Mouse (Mus musculus) CH12.LX (cell line): Measurements from ENCODE around the gene Phospho1. TPM values are rescaled to one million over a fixed set of nuclear protein-coding genes. Genes with fewer than 3 reads are reported as not detected.

Source experiments
- DNase-seq: peaks from one replicate; pipeline ENCODE4 v3.0.0-alpha.2; 2013; ENCODE audit errors: extremely low read depth
- H3K27ac ChIP-seq: 2 replicates; pipeline ENCODE4 v1.5.1; 2012; ENCODE audit warnings: low read depth, mild to moderate bottlenecking, control low read depth, moderate library complexity; ENCODE audit not compliant: insufficient read depth
- H3K27me3 ChIP-seq: replicated peaks from 2 replicates; pipeline ENCODE3; 2012; ENCODE audit warnings: inconsistent platforms
- H3K36me3 ChIP-seq, 2 experiments: replicated peaks in 1 of 2; 2 replicates each; pipeline versions ENCODE3 to v1.6.1; 2012; ENCODE audit warnings: inconsistent platforms in 1 of 2, low read length in 1 of 2, mild to moderate bottlenecking in 1 of 2, mixed read lengths in 1 of 2, moderate library complexity in 1 of 2; ENCODE audit not compliant: control insufficient read depth in 1 of 2, insufficient read depth in 1 of 2
- H3K4me1 ChIP-seq, 2 experiments: 2 replicates each; pipeline ENCODE4 v1.6.1; 2012; ENCODE audit warnings: inconsistent platforms in 1 of 2, moderate library complexity in 1 of 2; ENCODE audit not compliant: insufficient read depth in 2 of 2, control insufficient read depth in 1 of 2
- H3K4me2 ChIP-seq: 2 replicates; pipeline ENCODE4 v1.6.1; 2012; ENCODE audit warnings: low read depth, mild to moderate bottlenecking, control low read depth; ENCODE audit not compliant: poor library complexity, insufficient read depth, severe bottlenecking
- H3K4me3 ChIP-seq, 3 experiments: fragments of 150-350 bp in 1 of 3; sonication (generic) in 1 of 3; replicated peaks in 1 of 3; 2 replicates each; pipeline versions ENCODE3 to v1.5.1; 2011 to 2012; ENCODE audit warnings: low read depth in 2 of 3, low read length in 2 of 3, mild to moderate bottlenecking in 2 of 3, moderate library complexity in 2 of 3, control low read depth in 1 of 3, improper control_type of control experiment in 1 of 3, inconsistent platforms in 1 of 3, mixed read lengths in 1 of 3; ENCODE audit not compliant: poor library complexity in 1 of 3
- H3K79me2 ChIP-seq: replicated peaks from 2 replicates; pipeline ENCODE4 v1.6.1; 2012; ENCODE audit warnings: mild to moderate bottlenecking, moderate library complexity; ENCODE audit not compliant: control insufficient read depth, poor library complexity, insufficient read depth, severe bottlenecking; ENCODE audit errors: extremely low read depth
- H3K9ac ChIP-seq: 2 replicates; pipeline ENCODE4 v1.6.1; 2012; ENCODE audit warnings: low read depth, mild to moderate bottlenecking, control low read depth, moderate library complexity; ENCODE audit not compliant: insufficient read depth
- H3K9me3 ChIP-seq: replicated peaks from 2 replicates; pipeline ENCODE3; 2012; ENCODE audit warnings: low read length, inconsistent platforms, mixed read lengths
- BHLHE40 ChIP-seq: IDR thresholded peaks from 2 replicates; pipeline ENCODE4 v1.6.1; 2011; ENCODE audit warnings: mild to moderate bottlenecking, low read depth, low read length, improper control_type of control experiment
- CHD1 ChIP-seq: IDR thresholded peaks from 2 replicates; pipeline ENCODE4 v1.6.1; 2012; ENCODE audit warnings: low read depth, low read length, improper control_type of control experiment, inconsistent platforms
- CHD2 ChIP-seq: IDR thresholded peaks from 2 replicates; pipeline ENCODE4 v1.6.1; 2011; ENCODE audit warnings: low read length, improper control_type of control experiment
- CTCF ChIP-seq, 2 experiments: IDR thresholded peaks in 1 of 2; conservative IDR thresholded peaks in 1 of 2; 2 replicates each; pipeline ENCODE4 v1.5.1; 2011 to 2012; ENCODE audit warnings: low read depth in 2 of 2, low read length in 2 of 2, improper control_type of control experiment in 1 of 2, inconsistent platforms in 1 of 2, mild to moderate bottlenecking in 1 of 2, moderate library complexity in 1 of 2
- ELF1 ChIP-seq: IDR thresholded peaks from 2 replicates; pipeline ENCODE4 v1.6.1; 2014; ENCODE audit warnings: low read depth, mild to moderate bottlenecking, inconsistent platforms, low read length, improper control_type of control experiment
- EP300 ChIP-seq: IDR thresholded peaks from 2 replicates; pipeline ENCODE4 v1.6.1; 2011; ENCODE audit warnings: low read length, improper control_type of control experiment
- ETS1 ChIP-seq: conservative IDR thresholded peaks from 2 replicates; pipeline ENCODE4 v1.6.1; 2012; ENCODE audit warnings: low read depth, mild to moderate bottlenecking, inconsistent platforms, low read length, improper control_type of control experiment, moderate library complexity
- HCFC1 ChIP-seq: IDR thresholded peaks from 2 replicates; pipeline ENCODE4 v1.6.1; 2012; ENCODE audit warnings: low read depth, mild to moderate bottlenecking, inconsistent platforms, low read length, improper control_type of control experiment
- IRF4 ChIP-seq: IDR thresholded peaks from 2 replicates; pipeline ENCODE4 v1.6.1; 2014; ENCODE audit warnings: low read depth, mild to moderate bottlenecking, inconsistent platforms, low read length, improper control_type of control experiment
- JUND ChIP-seq: conservative IDR thresholded peaks from 2 replicates; pipeline ENCODE4 v1.6.1; 2011; ENCODE audit warnings: low read depth, low read length, improper control_type of control experiment
- KAT2A ChIP-seq: IDR thresholded peaks from 2 replicates; pipeline ENCODE4 v1.6.1; 2012; ENCODE audit warnings: low read length, improper control_type of control experiment, inconsistent platforms; ENCODE audit not compliant: insufficient replicate concordance
- MEF2A ChIP-seq: IDR thresholded peaks from 2 replicates; pipeline ENCODE4 v1.6.1; 2014; ENCODE audit warnings: low read depth, mild to moderate bottlenecking, inconsistent platforms, low read length, improper control_type of control experiment, borderline replicate concordance
- MXI1 ChIP-seq: IDR thresholded peaks from 2 replicates; pipeline ENCODE4 v1.6.1; 2011; ENCODE audit warnings: mild to moderate bottlenecking, low read depth, low read length, improper control_type of control experiment
- NELFE ChIP-seq: IDR thresholded peaks from 2 replicates; pipeline ENCODE4 v1.6.1; 2011; ENCODE audit warnings: low read depth, low read length, improper control_type of control experiment
- NRF1 ChIP-seq: IDR thresholded peaks from 2 replicates; pipeline ENCODE4 v1.6.1; 2014; ENCODE audit warnings: low read depth, mild to moderate bottlenecking, inconsistent platforms, low read length, improper control_type of control experiment, moderate library complexity
- PAX5 ChIP-seq: IDR thresholded peaks from 2 replicates; pipeline ENCODE4 v1.6.1; 2012; ENCODE audit warnings: low read length, inconsistent platforms, mixed read lengths
- POLR2A ChIP-seq: IDR thresholded peaks from 2 replicates; pipeline ENCODE4 v1.6.1; 2011; ENCODE audit warnings: low read depth, mild to moderate bottlenecking, improper control_type of control experiment, low read length
- RAD21 ChIP-seq: IDR thresholded peaks from 2 replicates; pipeline ENCODE4 v1.6.1; 2011; ENCODE audit warnings: low read depth, mild to moderate bottlenecking, low read length, improper control_type of control experiment, moderate library complexity
- RCOR1 ChIP-seq: conservative IDR thresholded peaks from 2 replicates; pipeline ENCODE4 v1.6.1; 2012; ENCODE audit warnings: low read depth, mild to moderate bottlenecking, inconsistent platforms, low read length, improper control_type of control experiment
- SIN3A ChIP-seq: IDR thresholded peaks from 2 replicates; pipeline ENCODE4 v1.6.1; 2012; ENCODE audit warnings: low read length, improper control_type of control experiment, inconsistent platforms
- SMC3 ChIP-seq: IDR thresholded peaks from 2 replicates; pipeline ENCODE4 v1.6.1; 2011; ENCODE audit warnings: low read depth, low read length, improper control_type of control experiment
- TCF12 ChIP-seq: IDR thresholded peaks from 2 replicates; pipeline ENCODE4 v1.6.1; 2014; ENCODE audit warnings: low read depth, mild to moderate bottlenecking, inconsistent platforms, low read length, improper control_type of control experiment
- ZMIZ1 ChIP-seq: IDR thresholded peaks from 2 replicates; pipeline ENCODE4 v1.6.1; 2012; ENCODE audit warnings: low read depth, mild to moderate bottlenecking, inconsistent platforms, low read length, improper control_type of control experiment
- ZNF384 ChIP-seq: IDR thresholded peaks from 2 replicates; pipeline ENCODE4 v1.6.1; 2012; ENCODE audit warnings: low read depth, low read length, improper control_type of control experiment, inconsistent platforms
- dilution Hi-C: fragments of 300-500 bp; cut with MboI; formaldehyde crosslinking; loops from 2 replicates; pipeline ENCODE4 v1.14.3; 2020; ENCODE audit warnings: low sequenced_read_pairs; ENCODE audit not compliant: extremely low pct_unique_long_range_greater_than_20kb, extremely low pct_ligation_motif_present
- in situ Hi-C: fragments of 300-500 bp; cut with MboI; formaldehyde crosslinking; loops from 3 replicates; pipeline ENCODE4 v1.14.3; 2019; ENCODE audit warnings: low sequenced_read_pairs, low pct_ligation_motif_present, low pct_unique_long_range_greater_than_20kb, mixed read lengths
- polyA plus RNA-seq: library from polyadenylated mRNA; unstranded; fragments of >175 nt; gene quantifications from 2 replicates; pipeline ENCODE4 v1.2.1, GENCODE M21; 2012; ENCODE audit warnings: low read depth; ENCODE audit not compliant: insufficient read length
- total RNA-seq, 2 experiments: library from RNA; depleted of rRNA; stranded (reverse); fragments of 300-350 nt in 1 of 2; fragments of >200 nt in 1 of 2; gene quantifications; 2 replicates each; pipeline ENCODE4 v1.2.3; 2012 to 2014

The Phospho1 gene
- total and polyA plus RNA-seq, 3 experiments: 0.97 to 1.3 TPM; not detected in 1

GRCm38 (mm10) chr11:95857306-95857705 lies 33.0 kb downstream of the Phospho1 start:
- H3K27me3 ChIP-seq: peaks cover 1% of the 10 kb centered on the region
- H3K9me3 ChIP-seq: peaks cover 3% of the 10 kb centered on the region
- H3K4me3 ChIP-seq: peak overlapping the region in 1 of 3 experiments; percentile 66
- peaks cover 0 to 7% of the 10 kb centered on the region in 2 experiments for H3K36me3 ChIP-seq
- no peak overlapping the region; the same call in 1 of the 2 replicates for H3K9ac ChIP-seq
- peak overlapping the region; percentile 10; the same call in 1 of the 2 replicates for H3K27ac ChIP-seq
- peak overlapping the region; percentile 90 for H3K4me2 ChIP-seq
- in situ Hi-C loops: no loop called here
- H3K4me1 ChIP-seq: peaks cover 7 to 30% of the 10 kb centered on the region in 2 experiments
- peak; percentile 68 for DNase-seq
- H3K79me2 ChIP-seq: no peaks in the 10 kb centered on the region; the same call in 1 of the 2 replicates
- TF ChIP-seq POLR2A (no peak), HCFC1 (peak; percentile 89)
- TF ChIP-seq, all 38 proteins: peak for 1
- dilution Hi-C loops: no loop called here

- H3K9ac ChIP-seq: peak overlapping the region; percentile 53
- peak; percentile 73 for DNase-seq
- in situ Hi-C loops (no loop called here), dilution Hi-C loops (no loop called here)
- peaks cover 0 to 11% of the 10 kb centered on the region in 2 experiments for H3K36me3 ChIP-seq
- peaks cover 1% of the 10 kb centered on the region for H3K27me3 ChIP-seq
- H3K4me2 ChIP-seq: peak overlapping the region; percentile 90
- peaks cover 3% of the 10 kb centered on the region for H3K9me3 ChIP-seq
- TF ChIP-seq PAX5: no peak
- 0 out of 2 replicates have a peak, but pooled peaks have one; percentile 28 for TF ChIP-seq ZMIZ1
- no peak for TF ChIP-seq RAD21
- TF ChIP-seq EP300: peak; percentile 44
- peak; percentile 53; the same call in 1 of the 2 replicates for TF ChIP-seq BHLHE40
- no peak for TF ChIP-seq ELF1
- no peak for TF ChIP-seq SMC3
- 0 out of 2 replicates have a peak, but pooled peaks have one; percentile 4 for TF ChIP-seq NELFE
- peak; percentile 72 for TF ChIP-seq ETS1
- no peak for TF ChIP-seq CTCF (conservative IDR thresholded peaks at IDR 0.05 in 1 of 2, IDR thresholded peaks at IDR 0.05 in 1 of 2; ENCODE audit: low read depth in 2 of 2, low read length in 2 of 2)
- peak; percentile 39; the same call in 1 of the 2 replicates for TF ChIP-seq TCF12
- 0 out of 2 replicates have a peak, but pooled peaks have one; percentile 34 for TF ChIP-seq KAT2A
- no peak for TF ChIP-seq NRF1
- TF ChIP-seq CHD2: no peak
- TF ChIP-seq MXI1: 0 out of 2 replicates have a peak, but pooled peaks have one; percentile 61
- TF ChIP-seq MEF2A: no peak; the same call in 1 of the 2 replicates
- peak; percentile 83; the same call in 1 of the 2 replicates for TF ChIP-seq CHD1
- TF ChIP-seq SIN3A: peak; percentile 55
- TF ChIP-seq RCOR1: no peak
- TF ChIP-seq IRF4: peak; percentile 74; the same call in 1 of the 2 replicates
- peak; percentile 51; the same call in 1 of the 2 replicates for TF ChIP-seq JUND
- TF ChIP-seq ZNF384: no peak
- TF ChIP-seq, all 38 proteins: peak for 12
- peaks cover 7 to 30% of the 10 kb centered on the region in 2 experiments for H3K4me1 ChIP-seq
- H3K27ac ChIP-seq: peak overlapping the region; percentile 61
- peak overlapping the region; percentile 51 to 66 (median 51) for H3K4me3 ChIP-seq
- H3K79me2 ChIP-seq: no peaks in the 10 kb centered on the region; the same call in 1 of the 2 replicates
Observed at GRCm38 (mm10) chr11:95857716-95858527, 33.6 kb downstream of the Phospho1 start.
